Comparison of ENCODE assay signal across 20 mouse cellular contexts in genomic region chr13:70724635-70725034, GRCm38 (mm10).
DNase-seq lines count a peak whose midpoint lies in the region; ATAC-seq and TF ChIP-seq lines count a peak whose summit lies in the region.
"Had no signal": no experiment of that assay in that cellular context is flagged by ENCODE, and none has a peak within 500 bp of the region (broad histone marks: within the 10 kb centered on the region; RNA-seq: fewer than 3 reads in every experiment).

No protein-coding gene starts in this region.

- 55% methylated on average over 3 of the region's 3 CpGs for WGBS in kidney, postnatal 0 days
- WGBS in embryonic facial prominence, embryonic 10.5 days: 63% methylated on average over 3 of the region's 3 CpGs
- WGBS in lung, adult 2 months: 54% methylated on average over 3 of the region's 3 CpGs

- no peak overlapping the region for H3K4me2 ChIP-seq in kidney, postnatal 0 days (ENCODE audit: low read length)
- H3K4me2 ChIP-seq in myocyte (ENCODE audit: low read depth): peak overlapping the region; percentile 55
- H3K4me2 ChIP-seq: heart, embryonic 13.5 days; hindbrain, embryonic 12.5 days; hindbrain, embryonic 15.5 days had no signal

- H3K4me1 ChIP-seq in kidney, postnatal 0 days (replicated peaks; ENCODE audit: insufficient read depth, low read length): no peaks in the 10 kb centered on the region
- H3K4me1 ChIP-seq in embryonic facial prominence, embryonic 10.5 days: peaks cover 10% of the 10 kb centered on the region
- no peaks in the 10 kb centered on the region for H3K4me1 ChIP-seq in lung, adult 2 months (ENCODE audit: control insufficient read depth, insufficient read depth, low read length)
- H3K4me1 ChIP-seq: hindbrain, embryonic 12.5 days; hindbrain, embryonic 15.5 days had no signal

- H3K27ac ChIP-seq in kidney, postnatal 0 days: no peak overlapping the region
- H3K27ac ChIP-seq in embryonic facial prominence, embryonic 10.5 days (replicated peaks): peak overlapping the region; percentile 51
- H3K27ac ChIP-seq: heart, embryonic 13.5 days; hindbrain, embryonic 12.5 days; hindbrain, embryonic 15.5 days had no signal

- H3K27me3 ChIP-seq in kidney, postnatal 0 days (ENCODE audit: insufficient read depth, low read length): no peaks in the 10 kb centered on the region
- no peaks in the 10 kb centered on the region for H3K27me3 ChIP-seq in embryonic facial prominence, embryonic 10.5 days (replicated peaks; ENCODE audit: low read depth, poor library complexity, severe bottlenecking)
- H3K27me3 ChIP-seq in myocyte (ENCODE audit: control insufficient read depth, insufficient read depth, insufficient read length): no peaks in the 10 kb centered on the region
- H3K27me3 ChIP-seq: heart, embryonic 13.5 days; hindbrain, embryonic 12.5 days; hindbrain, embryonic 15.5 days had no signal

- no peak for DNase-seq in kidney, postnatal 0 days (ENCODE audit: low spot score)
- DNase-seq in kidney, postnatal 10 days: no peak
- peak; percentile 82 for DNase-seq in Muller cell, postnatal 12 days (ENCODE audit: inconsistent ontology term)
- no peak for DNase-seq in embryonic facial prominence, embryonic 10.5 days (ENCODE audit: low spot score)
- no peak for DNase-seq in layer of hippocampus, adult 9-11 months
- no peak for DNase-seq in lung, adult 2 months
- DNase-seq: adrenal gland, adult 2 months; adrenal gland, postnatal 14 days; cerebellum, adult 11 months; cerebellum, adult 2 months; cerebellum, adult 9-11 months; cerebellum, postnatal 25 days; forebrain, postnatal 0 days; gastrocnemius, postnatal 36 days had no signal

- H3K36me3 ChIP-seq in kidney, postnatal 0 days (ENCODE audit: insufficient read depth, low read length): no peaks in the 10 kb centered on the region
- no peaks in the 10 kb centered on the region for H3K36me3 ChIP-seq in embryonic facial prominence, embryonic 10.5 days (replicated peaks)
- H3K36me3 ChIP-seq in myocyte (ENCODE audit: control insufficient read depth, insufficient read depth): no peaks in the 10 kb centered on the region
- H3K36me3 ChIP-seq: heart, embryonic 13.5 days; hindbrain, embryonic 12.5 days; hindbrain, embryonic 15.5 days had no signal

- no peak for TF ChIP-seq POLR2A in myocyte (IDR thresholded peaks at IDR 0.05; ENCODE audit: insufficient read length, low read depth)
- TF ChIP-seq POLR2A in lung, adult 2 months (IDR thresholded peaks at IDR 0.05; ENCODE audit: borderline replicate concordance, extremely low read depth, low read depth, low read length): no peak

- H3K79me2 ChIP-seq in myocyte (ENCODE audit: control insufficient read depth, insufficient read depth): no peaks in the 10 kb centered on the region

- no peaks in the 10 kb centered on the region for H3K9me3 ChIP-seq in kidney, postnatal 0 days (replicated peaks; ENCODE audit: low read length)
- H3K9me3 ChIP-seq in embryonic facial prominence, embryonic 10.5 days: no peaks in the 10 kb centered on the region
- H3K9me3 ChIP-seq: heart, embryonic 13.5 days; hindbrain, embryonic 12.5 days; hindbrain, embryonic 15.5 days had no signal

- no peak for TF ChIP-seq CTCF in kidney, postnatal 0 days (IDR thresholded peaks at IDR 0.05; ENCODE audit: low read depth)
- TF ChIP-seq CTCF in lung, adult 2 months (IDR thresholded peaks at IDR 0.05; ENCODE audit: insufficient read depth, low read length): no peak

- ATAC-seq in kidney, postnatal 0 days (replicated peaks; ENCODE audit: low FRiP score, low read depth): 0 out of 2 replicates have a peak, but pooled peaks have one; percentile 31
- ATAC-seq: forebrain, embryonic 14.5 days; forebrain, postnatal 0 days; intestine, postnatal 0 days had no signal

- no peak overlapping the region for H3K9ac ChIP-seq in kidney, postnatal 0 days (ENCODE audit: low read depth, low read length)
- H3K9ac ChIP-seq: forebrain, postnatal 0 days; heart, embryonic 13.5 days; hindbrain, embryonic 12.5 days; hindbrain, embryonic 15.5 days had no signal

- no peak overlapping the region for H3K4me3 ChIP-seq in kidney, postnatal 0 days (replicated peaks; ENCODE audit: low read depth, low read length)
- H3K4me3 ChIP-seq in embryonic facial prominence, embryonic 10.5 days: no peak overlapping the region
- no peak overlapping the region for H3K4me3 ChIP-seq in myocyte
- no peak overlapping the region for H3K4me3 ChIP-seq in lung, adult 2 months (replicated peaks; ENCODE audit: extremely low read depth, low read depth, low read length)
- H3K4me3 ChIP-seq: heart, embryonic 13.5 days; hindbrain, embryonic 12.5 days; hindbrain, embryonic 15.5 days had no signal

- H3ac ChIP-seq in myocyte (ENCODE audit: control insufficient read depth, insufficient read length): no peak overlapping the region

TF ChIP-seq in myocyte, 11 proteins besides CTCF, POLR2A, EP300 and RAD21:
- TF ChIP-seq TCF12 (IDR thresholded peaks at IDR 0.05; ENCODE audit: insufficient read depth, poor library complexity, severe bottlenecking) (peak; percentile 55), MYOD1 (IDR thresholded peaks at IDR 0.05; ENCODE audit: control insufficient read depth in 1 of 3, insufficient read length in 2 of 3, low read depth in 2 of 3) (peak in 2 of 3 experiments; percentile 29 to 46), TCF3 (IDR thresholded peaks at IDR 0.05; ENCODE audit: insufficient read length, low read depth) (peak; percentile 4), MYOG (IDR thresholded peaks at IDR 0.05; ENCODE audit: control insufficient read depth in 1 of 3, insufficient read depth in 1 of 3, insufficient read length in 2 of 3, low read depth in 2 of 3) (peak in 2 of 3 experiments; percentile 15 to 65), MAX (IDR thresholded peaks at IDR 0.05; ENCODE audit: low read depth) (no peak)
